Mouse (Mus musculus) lung, postnatal 0 days (tissue): ENCODE measurements around the gene Gabrg3. TPM values are rescaled to one million over a fixed set of nuclear protein-coding genes. Genes with fewer than 3 reads are reported as not detected.

ENCODE experiments used
- ATAC-seq: fragments of 200-750 bp; cut with Nextera tagmentation; 2 replicates; pipeline ENCODE4 v1.8.0; 2017; ENCODE audit warnings: moderate library complexity
- DNase-seq: peaks from one replicate; pipeline ENCODE4 v3.0.0-alpha.2; 2016; ENCODE audit warnings: low spot score
- H3K27ac ChIP-seq: fragments of 300-500 bp; sonication (generic); 2 replicates; pipeline ENCODE4 v1.5.1; 2014; ENCODE audit warnings: antibody characterized with exemption, mild to moderate bottlenecking, low read length, mixed read lengths
- H3K27me3 ChIP-seq: fragments of 300-500 bp; sonication (generic); replicated peaks from 2 replicates; pipeline ENCODE4 v1.6.1; 2014; ENCODE audit warnings: low read length, mixed read lengths; ENCODE audit not compliant: insufficient read depth
- H3K36me3 ChIP-seq: fragments of 300-500 bp; sonication (generic); 2 replicates; pipeline ENCODE4 v1.6.1; 2014; ENCODE audit warnings: low read length, mixed read lengths; ENCODE audit not compliant: insufficient read depth
- H3K4me1 ChIP-seq: fragments of 300-500 bp; sonication (generic); 2 replicates; pipeline ENCODE4 v1.6.1; 2014; ENCODE audit warnings: antibody characterized with exemption, low read depth, low read length, mixed read lengths; ENCODE audit not compliant: insufficient read depth
- H3K4me2 ChIP-seq: fragments of 300-500 bp; sonication (generic); replicated peaks from 2 replicates; pipeline ENCODE4 v1.6.1; 2014; ENCODE audit warnings: low read depth, mild to moderate bottlenecking, low read length, moderate library complexity, mixed read lengths
- H3K4me3 ChIP-seq: fragments of 300-500 bp; sonication (generic); 2 replicates; pipeline ENCODE4 v1.5.1; 2014; ENCODE audit warnings: low read depth, low read length
- H3K9ac ChIP-seq: fragments of 300-500 bp; sonication (generic); replicated peaks from 2 replicates; pipeline ENCODE4 v1.6.1; 2014; ENCODE audit warnings: low read depth, mild to moderate bottlenecking
- H3K9me3 ChIP-seq: fragments of 300-500 bp; sonication (generic); 2 replicates; pipeline ENCODE4 v1.6.1; 2016; ENCODE audit warnings: low read length, mixed read lengths
- CTCF ChIP-seq: IDR thresholded peaks from 2 replicates; pipeline ENCODE4 v1.5.1; 2016; ENCODE audit warnings: antibody characterized with exemption, mild to moderate bottlenecking
- EP300 ChIP-seq: IDR thresholded peaks from 2 replicates; pipeline ENCODE4 v1.6.1; 2016; ENCODE audit warnings: antibody characterized with exemption, mild to moderate bottlenecking, control low read depth
- WGBS: fragments of 180-500 bp; shearing (Covaris S2); extraction: QIAGEN DNeasy Blood & Tissue Kit; methylation state at CpG from one replicate; pipeline ENCODE4 v1.1.7; 2014; 5-methylcytosine and 5-hydroxymethylcytosine counted together
- polyA plus RNA-seq: library from polyadenylated mRNA; unstranded; fragments of >200 nt; fragmentation: Nextera tagmentation; extraction: Ambion mirVana; gene quantifications from 2 replicates; pipeline ENCODE4 v1.2.1, GENCODE M21; 2015

The Gabrg3 gene
- polyA plus RNA-seq, 1 experiment from 2014 or later, result 0.07 TPM

DNA sequence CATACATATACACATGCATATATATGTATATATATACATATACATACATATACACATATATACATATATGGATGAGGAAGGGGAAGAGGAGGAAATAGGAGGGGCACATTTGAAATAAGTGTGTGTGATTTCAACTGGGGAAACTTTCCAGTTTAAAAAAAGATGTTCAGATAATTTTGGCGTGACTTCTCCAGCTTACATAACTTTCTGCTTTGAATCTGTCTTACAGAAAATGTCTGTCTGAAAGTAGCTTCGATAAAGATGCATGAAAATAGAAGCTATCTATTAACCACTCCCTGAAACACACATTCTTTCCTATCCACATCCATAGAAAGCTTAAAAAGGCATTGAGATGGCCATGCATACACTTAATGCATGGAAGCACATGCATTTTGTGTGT is 445.4 kb downstream of the Gabrg3 start:
- no peaks in the 10 kb centered on the region for H3K27me3 ChIP-seq
- H3K4me2 ChIP-seq, result no peak overlapping the region
- H3K9me3 ChIP-seq, result no peaks in the 10 kb centered on the region
- H3K4me3 ChIP-seq, result no peak overlapping the region
- H3K36me3 ChIP-seq, result no peaks in the 10 kb centered on the region
- no peaks in the 10 kb centered on the region for H3K4me1 ChIP-seq
- DNase-seq (no peak), ATAC-seq (no peak)
- no peak overlapping the region for H3K9ac ChIP-seq
- H3K27ac ChIP-seq, result no peak overlapping the region
- WGBS, result 54% methylated on average over 2 of the region's 2 CpGs
- TF ChIP-seq EP300 (no peak), CTCF (no peak)

DNA sequence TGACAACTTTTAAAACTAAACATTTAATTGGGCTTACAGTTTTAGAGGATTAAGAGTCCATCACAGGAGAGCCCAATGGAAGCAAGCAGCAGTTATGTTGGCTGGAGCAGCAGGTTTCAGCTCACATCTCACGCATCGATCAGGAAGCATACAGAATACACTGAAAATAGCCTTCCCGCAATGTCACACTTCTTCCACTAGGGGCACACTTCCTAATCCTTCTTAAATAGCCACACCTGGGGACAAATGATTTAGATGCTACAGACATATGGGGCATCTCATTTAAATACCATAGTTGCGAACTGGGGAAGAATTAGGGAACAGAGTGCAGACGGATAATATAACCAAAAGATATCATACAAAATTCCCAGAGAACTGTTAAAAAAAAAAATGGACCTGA is 449.0 kb downstream of the Gabrg3 start:
- H3K9ac ChIP-seq, result no peak overlapping the region
- no peaks in the 10 kb centered on the region for H3K9me3 ChIP-seq
- ATAC-seq (no peak), DNase-seq (no peak)
- H3K4me1 ChIP-seq, result no peaks in the 10 kb centered on the region
- no peaks in the 10 kb centered on the region for H3K27me3 ChIP-seq
- H3K4me3 ChIP-seq, result no peak overlapping the region
- 78% methylated on average over 5 of the region's 5 CpGs for WGBS
- no peak overlapping the region for H3K27ac ChIP-seq
- TF ChIP-seq EP300 (no peak), CTCF (peak; percentile 4; the same call in 1 of the 2 replicates)
- no peaks in the 10 kb centered on the region for H3K36me3 ChIP-seq
- H3K4me2 ChIP-seq, result no peak overlapping the region

DNA sequence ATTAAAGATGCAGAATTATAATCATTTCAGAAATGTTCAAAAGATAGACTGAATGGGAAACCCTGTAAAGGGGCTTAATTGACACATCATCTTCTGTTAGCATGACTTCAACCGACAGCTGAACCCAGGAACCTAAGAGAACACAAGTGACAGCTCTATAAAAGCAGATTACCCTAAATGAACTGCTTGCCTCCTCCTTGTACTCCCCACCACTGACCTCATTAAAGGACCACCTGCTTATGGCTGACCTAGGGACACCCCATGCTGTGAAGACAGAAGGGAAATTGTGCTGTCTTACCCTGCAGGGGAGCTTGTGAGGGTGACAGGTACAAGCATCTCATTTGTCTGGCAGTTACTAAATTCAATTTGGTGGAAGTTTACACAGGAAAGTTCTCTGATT is 467.5 kb downstream of the Gabrg3 start:
- DNase-seq (no peak), ATAC-seq (no peak)
- no peak overlapping the region for H3K4me2 ChIP-seq
- H3K27ac ChIP-seq, result no peak overlapping the region
- TF ChIP-seq EP300 (no peak), CTCF (no peak)
- no peaks in the 10 kb centered on the region for H3K36me3 ChIP-seq
- H3K4me1 ChIP-seq, result no peaks in the 10 kb centered on the region
- no peak overlapping the region for H3K9ac ChIP-seq
- 93% methylated on average over 1 of the region's 1 CpGs for WGBS
- no peak overlapping the region for H3K4me3 ChIP-seq
- H3K27me3 ChIP-seq, result no peaks in the 10 kb centered on the region
- H3K9me3 ChIP-seq, result no peaks in the 10 kb centered on the region

DNA sequence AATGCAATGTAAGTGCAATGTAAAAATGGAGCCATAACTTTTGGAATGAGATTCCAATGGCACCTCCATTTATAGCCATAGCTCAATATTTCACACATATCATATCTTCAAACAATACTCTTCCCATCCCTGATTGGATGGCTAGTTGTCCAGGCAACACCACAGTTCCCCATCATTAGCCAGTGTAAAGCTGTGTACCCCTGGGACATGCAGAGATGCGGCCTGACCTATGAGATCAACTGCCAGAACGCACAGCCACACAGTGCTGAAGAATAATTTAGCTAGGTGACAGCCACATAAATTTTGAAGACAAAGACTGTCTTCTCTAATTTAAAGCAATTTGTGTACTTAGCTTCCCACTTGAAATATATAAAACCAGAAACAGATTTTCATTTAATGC is 472.1 kb downstream of the Gabrg3 start:
- ATAC-seq (no peak), DNase-seq (no peak)
- Histone ChIP-seq H3K9ac (no peak overlapping the region), H3K4me2 (no peak overlapping the region), H3K27ac (no peak overlapping the region), H3K4me3 (no peak overlapping the region), H3K4me1 (no peaks in the 10 kb centered on the region), H3K27me3 (no peaks in the 10 kb centered on the region), H3K36me3 (no peaks in the 10 kb centered on the region), H3K9me3 (no peaks in the 10 kb centered on the region)
- 71% methylated on average over 2 of the region's 2 CpGs for WGBS
- TF ChIP-seq CTCF, result no peak
- TF ChIP-seq EP300, result no peak

DNA sequence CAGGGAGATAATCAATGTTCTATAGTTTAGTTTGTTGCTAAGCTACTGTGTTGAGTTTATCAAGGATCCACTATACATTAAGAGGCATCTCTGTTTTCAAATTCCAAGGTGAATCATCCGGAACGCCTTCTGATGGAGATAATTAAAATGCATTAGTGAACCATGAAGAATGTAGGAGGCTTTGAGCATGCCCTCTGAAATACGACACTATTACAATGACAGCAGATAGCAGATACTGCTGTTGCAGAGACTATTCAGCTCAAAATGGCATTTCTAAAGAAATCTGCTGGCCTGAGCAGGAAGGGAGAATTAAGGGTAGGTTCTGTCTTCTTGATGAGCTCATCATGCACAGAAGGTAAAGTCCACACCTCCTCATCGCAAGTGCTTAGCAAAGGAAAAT is 487.2 kb downstream of the Gabrg3 start:
- Histone ChIP-seq H3K4me2 (no peak overlapping the region), H3K27me3 (no peaks in the 10 kb centered on the region), H3K36me3 (no peaks in the 10 kb centered on the region), H3K27ac (no peak overlapping the region), H3K9ac (no peak overlapping the region), H3K9me3 (no peaks in the 10 kb centered on the region), H3K4me3 (no peak overlapping the region), H3K4me1 (no peaks in the 10 kb centered on the region)
- TF ChIP-seq EP300, result no peak
- no peak for TF ChIP-seq CTCF
- ATAC-seq, result no peak
- no peak for DNase-seq
- 65% methylated on average over 4 of the region's 4 CpGs for WGBS

DNA sequence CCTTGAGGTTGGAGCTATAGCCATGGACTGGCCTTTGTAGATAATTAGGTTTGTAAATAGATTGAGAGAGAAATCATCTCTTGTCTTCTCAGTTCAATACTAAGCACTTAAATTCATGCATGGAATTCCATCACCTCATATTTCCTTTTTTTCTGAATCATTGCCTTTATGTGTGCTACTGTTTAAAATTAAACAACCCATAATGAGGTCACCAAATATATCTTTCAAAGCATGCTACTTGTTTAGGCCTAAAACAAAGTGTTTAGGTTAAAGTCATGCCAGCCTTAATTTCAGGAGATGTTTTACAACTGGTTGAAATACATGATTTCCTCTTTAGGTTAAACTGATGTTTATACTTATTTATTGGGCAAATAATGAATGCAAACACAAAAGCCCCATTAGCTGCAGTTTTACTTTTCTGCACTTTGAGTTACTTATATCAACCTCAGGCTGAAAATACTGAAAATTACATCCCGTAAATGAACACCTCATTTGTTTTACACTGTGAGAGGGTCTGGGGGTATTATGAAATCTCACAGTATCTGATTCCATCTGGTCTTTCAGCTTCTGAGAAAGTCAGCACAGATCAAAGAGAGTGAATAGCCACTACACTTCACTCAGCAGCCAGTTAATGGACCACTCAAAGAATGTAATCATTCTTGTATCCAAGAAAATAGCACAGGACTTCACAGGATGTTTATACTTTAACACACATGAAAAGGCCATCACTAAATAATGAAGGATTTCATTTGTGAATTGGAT is 519.5 kb downstream of the Gabrg3 start:
- no peak overlapping the region for H3K27ac ChIP-seq
- H3K4me1 ChIP-seq, result no peaks in the 10 kb centered on the region
- H3K36me3 ChIP-seq, result no peaks in the 10 kb centered on the region
- TF ChIP-seq CTCF (no peak), EP300 (no peak)
- H3K27me3 ChIP-seq, result no peaks in the 10 kb centered on the region
- ATAC-seq (no peak), DNase-seq (no peak)
- WGBS, result 19% methylated on average over 1 of the region's 1 CpGs
- H3K9ac ChIP-seq, result no peak overlapping the region
- H3K4me3 ChIP-seq, result no peak overlapping the region
- H3K4me2 ChIP-seq, result no peak overlapping the region
- H3K9me3 ChIP-seq, result no peaks in the 10 kb centered on the region

DNA sequence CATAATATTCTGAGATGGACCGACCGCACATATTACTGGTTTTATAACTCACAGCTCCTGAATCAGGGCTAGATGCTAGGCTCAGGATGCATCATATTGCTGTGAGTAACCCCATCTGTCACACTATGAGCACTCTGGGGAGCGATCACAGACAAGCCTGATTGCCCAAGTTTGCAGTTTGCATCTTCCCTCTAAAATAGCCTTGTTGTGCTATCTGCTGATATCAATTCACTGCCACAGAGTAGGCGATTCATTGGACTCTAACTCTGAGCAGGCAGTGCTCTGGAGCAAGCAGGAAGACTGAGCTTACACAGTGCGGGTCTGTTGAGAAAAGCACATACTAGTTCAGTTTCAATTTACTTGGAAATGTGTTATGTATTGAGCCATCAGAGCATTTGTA is 543.4 kb downstream of the Gabrg3 start:
- no peak overlapping the region for H3K9ac ChIP-seq
- no peaks in the 10 kb centered on the region for H3K9me3 ChIP-seq
- ATAC-seq, result no peak
- no peak overlapping the region for H3K27ac ChIP-seq
- no peak overlapping the region for H3K4me2 ChIP-seq
- DNase-seq, result no peak
- no peaks in the 10 kb centered on the region for H3K4me1 ChIP-seq
- no peak overlapping the region for H3K4me3 ChIP-seq
- WGBS, result 84% methylated on average over 5 of the region's 5 CpGs
- TF ChIP-seq EP300, result no peak
- no peak for TF ChIP-seq CTCF
- H3K36me3 ChIP-seq, result no peaks in the 10 kb centered on the region
- no peaks in the 10 kb centered on the region for H3K27me3 ChIP-seq
